8 mouse cellular contexts compared by ENCODE assay signal in genomic region chr15:96709491-96710351, GRCm38 (mm10). TPM values are rescaled to one million over a fixed set of nuclear protein-coding genes. Genes with fewer than 3 reads are reported as not detected.
A peak's percentile ranks its signal among the peaks of the same experiment; 100 is the strongest.
DNase-seq lines count a peak whose midpoint lies in the region; ATAC-seq and TF ChIP-seq lines count a peak whose summit lies in the region.

No protein-coding gene starts in this region.

- DNase-seq in 3T3-L1 (ENCODE audit: low read depth, low spot score): peak; percentile 97
- DNase-seq in adrenal gland, postnatal 4 days (ENCODE audit: low spot score in 2 of 2): peak; percentile 96
- peak; percentile 98 for DNase-seq in embryonic facial prominence, embryonic 14.5 days (ENCODE audit: low spot score)
- peak; percentile 96 for DNase-seq in heart, adult 8-10 months (ENCODE audit: low spot score)
- peak; percentile 97 for DNase-seq in kidney, adult 9 months
- peak; percentile 97 for DNase-seq in limb, embryonic 14.5 days (ENCODE audit: low spot score)
- peak; percentile 98 for DNase-seq in midbrain, postnatal 0 days (ENCODE audit: low spot score)
- DNase-seq in spleen, postnatal 14 days (ENCODE audit: low spot score in 2 of 2): peak; percentile 98 to 99

- peak overlapping the region; percentile 63 for H3K4me3 ChIP-seq in embryonic facial prominence, embryonic 14.5 days (ENCODE audit: low read depth, low read length)
- H3K4me3 ChIP-seq in limb, embryonic 14.5 days (replicated peaks; ENCODE audit: low read length): peak overlapping the region; percentile 68
- H3K4me3 ChIP-seq in midbrain, postnatal 0 days (ENCODE audit: low read depth, low read length): peak overlapping the region; percentile 44

- H3K9ac ChIP-seq in embryonic facial prominence, embryonic 14.5 days (ENCODE audit: low read depth, low read length): peak overlapping the region; percentile 95
- peak overlapping the region; percentile 92 for H3K9ac ChIP-seq in limb, embryonic 14.5 days (ENCODE audit: low read depth, low read length, severe bottlenecking)
- H3K9ac ChIP-seq in midbrain, postnatal 0 days (replicated peaks; ENCODE audit: low read length, poor library complexity, severe bottlenecking): peak overlapping the region; percentile 74

- peak overlapping the region; percentile 100 for H3K27ac ChIP-seq in embryonic facial prominence, embryonic 14.5 days (replicated peaks; ENCODE audit: low read depth, low read length)
- H3K27ac ChIP-seq in limb, embryonic 14.5 days (replicated peaks; ENCODE audit: low read depth, low read length): peak overlapping the region; percentile 99
- H3K27ac ChIP-seq in midbrain, postnatal 0 days (ENCODE audit: low read depth, low read length): peak overlapping the region; percentile 84

- H3K36me3 ChIP-seq in embryonic facial prominence, embryonic 14.5 days (ENCODE audit: control insufficient read depth, insufficient read depth, low read length): no peaks in the 10 kb centered on the region
- H3K36me3 ChIP-seq in limb, embryonic 14.5 days (ENCODE audit: control insufficient read depth, insufficient read depth, low read length): no peaks in the 10 kb centered on the region
- H3K36me3 ChIP-seq in midbrain, postnatal 0 days (ENCODE audit: insufficient read depth, low read length): no peaks in the 10 kb centered on the region

- peak overlapping the region; percentile 88 for H3K4me2 ChIP-seq in embryonic facial prominence, embryonic 14.5 days (ENCODE audit: low read depth, low read length)
- H3K4me2 ChIP-seq in limb, embryonic 14.5 days (replicated peaks; ENCODE audit: low read depth, low read length, severe bottlenecking): peak overlapping the region; percentile 96
- peak overlapping the region; percentile 63 for H3K4me2 ChIP-seq in midbrain, postnatal 0 days (ENCODE audit: low read depth, low read length, poor library complexity, severe bottlenecking)

- peak; percentile 86; the same call in 1 of the 2 replicates for TF ChIP-seq POLR2A in limb, embryonic 14.5 days (IDR thresholded peaks at IDR 0.05; ENCODE audit: borderline replicate concordance, extremely low read depth, insufficient read depth, insufficient read length)

- no peaks in the 10 kb centered on the region for H3K9me3 ChIP-seq in embryonic facial prominence, embryonic 14.5 days (ENCODE audit: control insufficient read depth, low read length)
- no peaks in the 10 kb centered on the region for H3K9me3 ChIP-seq in limb, embryonic 14.5 days (ENCODE audit: control insufficient read depth, low read length)
- H3K9me3 ChIP-seq in midbrain, postnatal 0 days (ENCODE audit: low read length): no peaks in the 10 kb centered on the region

- H3K27me3 ChIP-seq in embryonic facial prominence, embryonic 14.5 days (replicated peaks; ENCODE audit: control insufficient read depth, insufficient read depth, low read length): no peaks in the 10 kb centered on the region
- H3K27me3 ChIP-seq in limb, embryonic 14.5 days (ENCODE audit: control insufficient read depth, insufficient read depth, low read length): no peaks in the 10 kb centered on the region
- no peaks in the 10 kb centered on the region for H3K27me3 ChIP-seq in midbrain, postnatal 0 days (ENCODE audit: insufficient read depth, low read length)

- TF ChIP-seq CTCF in midbrain, postnatal 0 days (IDR thresholded peaks at IDR 0.05): no peak

- H3K4me1 ChIP-seq in embryonic facial prominence, embryonic 14.5 days (ENCODE audit: control insufficient read depth, insufficient read depth, low read length): peaks cover 18% of the 10 kb centered on the region
- peaks cover 22% of the 10 kb centered on the region for H3K4me1 ChIP-seq in limb, embryonic 14.5 days (ENCODE audit: control insufficient read depth, insufficient read depth, low read length)
- H3K4me1 ChIP-seq in midbrain, postnatal 0 days (ENCODE audit: insufficient read depth, low read length): no peaks in the 10 kb centered on the region; the same call in 1 of the 2 replicates

- peak; percentile 90 for ATAC-seq in embryonic facial prominence, embryonic 14.5 days (ENCODE audit: low read depth)
- ATAC-seq in limb, embryonic 14.5 days (ENCODE audit: low FRiP score, low read depth): peak; percentile 93
- peak; percentile 92 for ATAC-seq in midbrain, postnatal 0 days (ENCODE audit: low FRiP score)

- 1% methylated on average over 31 of the region's 80 CpGs for WGBS in embryonic facial prominence, embryonic 14.5 days
- 4% methylated on average over 47 of the region's 80 CpGs for WGBS in limb, embryonic 14.5 days
- WGBS in midbrain, postnatal 0 days: under 1% methylated on average over 70 of the region's 80 CpGs

RNA-seq across cellular contexts. Expression of gene Slc38a2, which starts 10.2 kb away (rescaled TPM):
- 100 to 1,000 TPM; 121 to 123 TPM for total RNA-seq in adrenal gland, postnatal 4 days (2021)
- 141 and 147 TPM in 2 replicates for polyA plus RNA-seq in embryonic facial prominence, embryonic 14.5 days (2014; fragmentation: Nextera tagmentation; extraction: Ambion mirVana)
- total RNA-seq in heart, adult 8-10 months (2022): 100 to 1,000 TPM in 2 of 4 experiments, 10 to 100 TPM in 2; 90.5 to 215 (median 150) TPM
- polyA plus RNA-seq in limb, embryonic 14.5 days (2012; rRNA removed): 116 and 137 TPM in 2 replicates
- 137 and 152 TPM in 2 replicates for polyA plus RNA-seq in limb, embryonic 14.5 days (2014; fragmentation: Nextera tagmentation; extraction: Ambion mirVana)
- total RNA-seq in midbrain, postnatal 0 days (2014; rRNA removed): 90.9 and 96.1 TPM in 2 replicates
- 71.3 and 79.4 TPM in 2 replicates for polyA plus RNA-seq in midbrain, postnatal 0 days (2015; fragmentation: Nextera tagmentation; extraction: Ambion mirVana)

Comparison
In these comparisons a context has a peak if more than half of its experiments do, and no peak if none do; other contexts are left out.
1. Peak in every context shown above with its lines: DNase-seq, ATAC-seq, H3K4me3 ChIP-seq and H3K27ac ChIP-seq.